Mouse (Mus musculus): ENCODE measurements around the gene Sec23b.
"Not testable (repeated sequence)": the region's sequence is repeated elsewhere in the genome, so short reads cannot be mapped to it uniquely, and the experiment has no call there.

The Sec23b gene

GRCm38 (mm10) chr2:144555820-144556552 is at the start of gene Sec23b:
TSS of gene Sec23b (plus strand) at chr2:144556229.
- peak; percentile 98 for DNase-seq (ENCODE audit: low spot score)

DNA sequence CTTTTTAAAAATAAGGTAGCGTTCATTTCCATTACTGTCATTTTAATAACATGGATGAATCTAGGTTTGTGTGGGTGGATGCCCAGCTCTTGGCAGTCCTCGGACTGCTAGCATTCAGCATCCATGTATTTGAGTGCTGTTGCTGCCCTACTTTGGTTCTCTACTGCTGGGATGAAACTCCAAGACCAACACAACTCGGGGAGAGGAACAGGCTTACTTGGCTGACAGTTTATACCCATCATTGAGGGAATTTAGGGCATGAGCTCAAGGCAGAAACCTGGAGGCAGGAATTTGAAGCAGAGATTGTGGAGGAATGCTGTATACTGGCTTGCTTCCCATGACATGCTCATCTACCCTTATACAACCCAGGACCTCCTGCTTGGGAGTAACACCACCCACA is 41.4 kb upstream of the Sec23b start:
- no peak for DNase-seq (ENCODE audit: low spot score)

- DNase-seq (ENCODE audit: low spot score), result no peak
Measured at GRCm38 (mm10) chr2:144519772-144520171, 36.3 kb upstream of the Sec23b start.

DNA sequence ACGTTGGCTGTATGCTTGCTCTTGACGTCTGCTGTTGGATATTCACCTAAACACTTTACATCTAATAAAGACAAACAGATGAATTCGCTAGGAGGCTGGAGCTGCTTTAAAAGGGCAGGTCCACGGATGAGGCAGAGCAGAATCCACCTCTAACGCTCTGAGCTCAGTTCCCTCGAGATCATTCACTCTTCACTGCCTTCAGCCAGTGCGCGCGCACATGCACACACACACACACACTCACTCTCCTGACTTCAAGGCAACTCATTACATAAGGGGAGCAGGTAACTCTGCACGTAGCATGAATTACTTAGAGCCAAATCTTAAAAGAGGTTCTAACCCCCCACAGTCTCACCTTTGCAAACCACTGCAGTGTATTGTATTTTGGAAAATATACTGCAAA is 30.2 kb upstream of the Sec23b start:
- no peak for DNase-seq (ENCODE audit: low spot score)

- peak; percentile 99 for DNase-seq (ENCODE audit: low spot score)
Measured at GRCm38 (mm10) chr2:144526981-144527820, 28.8 kb upstream of the Sec23b start, which contains the start of the genes Dzank1 and Polr3f. TSS of gene Dzank1 (minus strand) at chr2:144527414. TSS of gene Polr3f (plus strand) at chr2:144527718.

DNA sequence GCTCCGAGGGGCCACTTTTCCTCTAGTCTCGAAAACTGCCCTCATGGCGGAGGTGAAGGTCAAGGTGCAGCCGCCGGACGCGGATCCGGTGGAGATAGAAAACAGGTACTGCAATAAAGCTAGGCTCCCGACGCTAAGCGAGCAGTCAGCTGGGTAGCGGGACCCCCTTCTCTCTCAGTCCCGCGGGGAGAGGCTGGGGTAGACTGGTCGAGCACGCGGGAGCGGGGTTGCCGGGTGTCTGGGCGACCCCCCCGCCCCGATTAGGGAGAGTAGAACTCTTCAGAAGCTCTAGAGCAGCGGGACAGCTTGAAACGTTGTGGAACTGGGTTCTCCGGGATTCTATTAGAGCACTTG is 28.2 kb upstream of the Sec23b start:
- DNase-seq (ENCODE audit: low spot score), result no peak

GRCm38 (mm10) chr2:144537123-144537522 is 18.9 kb upstream of the Sec23b start:
- no peak for DNase-seq (ENCODE audit: low spot score)

DNA sequence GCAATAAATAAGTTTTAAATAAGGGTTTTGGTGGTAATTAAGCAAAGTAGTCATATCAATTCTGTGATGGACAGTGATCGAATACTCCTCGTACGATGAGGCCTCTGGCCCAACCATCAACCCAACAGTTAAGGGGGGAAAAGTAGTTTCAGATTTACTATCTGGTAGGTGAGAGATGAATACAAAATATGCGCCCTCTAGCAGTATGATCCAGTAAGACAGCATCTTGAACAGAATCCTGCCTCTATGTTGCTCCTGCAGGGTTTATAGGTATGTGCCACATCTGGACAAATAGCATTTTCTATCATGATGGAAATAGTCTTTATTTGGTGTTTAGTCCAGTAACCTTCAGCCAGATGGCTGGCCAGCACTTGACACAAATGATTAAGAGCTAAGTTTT is 14.8 kb upstream of the Sec23b start:
- DNase-seq (ENCODE audit: low spot score), result no peak

- no peak for DNase-seq (ENCODE audit: low spot score)
Measured at GRCm38 (mm10) chr2:144543670-144544069, 12.4 kb upstream of the Sec23b start.

- DNase-seq (ENCODE audit: low spot score), result no peak
Measured at GRCm38 (mm10) chr2:144544630-144545029, 11.4 kb upstream of the Sec23b start.

- DNase-seq (ENCODE audit: low spot score), result no peak
Measured at GRCm38 (mm10) chr2:144545061-144545460, 11.0 kb upstream of the Sec23b start.

- DNase-seq (ENCODE audit: low spot score), result no peak
Measured at GRCm38 (mm10) chr2:144545481-144545880, 10.5 kb upstream of the Sec23b start.

DNA sequence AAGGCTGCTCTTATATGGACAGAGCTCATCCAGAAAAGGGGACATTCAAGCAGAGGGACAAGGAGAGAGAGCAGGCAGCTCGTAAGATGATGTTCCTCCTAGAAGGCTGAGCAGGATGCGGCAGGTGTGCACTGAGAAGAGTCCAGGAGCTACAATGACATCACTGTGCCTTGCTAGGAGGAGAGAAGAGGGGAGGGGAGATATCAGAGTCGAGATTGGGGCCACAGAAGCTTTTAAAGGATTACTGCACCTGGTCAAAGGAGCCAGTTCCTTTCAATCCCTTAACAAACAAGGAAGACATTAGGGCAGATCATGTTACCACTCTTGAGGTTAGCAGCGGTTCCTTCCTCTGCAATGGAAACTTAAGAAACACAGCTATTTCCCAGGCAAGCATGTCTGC is 8.5 kb upstream of the Sec23b start:
- no peak for DNase-seq (ENCODE audit: low spot score)

DNA sequence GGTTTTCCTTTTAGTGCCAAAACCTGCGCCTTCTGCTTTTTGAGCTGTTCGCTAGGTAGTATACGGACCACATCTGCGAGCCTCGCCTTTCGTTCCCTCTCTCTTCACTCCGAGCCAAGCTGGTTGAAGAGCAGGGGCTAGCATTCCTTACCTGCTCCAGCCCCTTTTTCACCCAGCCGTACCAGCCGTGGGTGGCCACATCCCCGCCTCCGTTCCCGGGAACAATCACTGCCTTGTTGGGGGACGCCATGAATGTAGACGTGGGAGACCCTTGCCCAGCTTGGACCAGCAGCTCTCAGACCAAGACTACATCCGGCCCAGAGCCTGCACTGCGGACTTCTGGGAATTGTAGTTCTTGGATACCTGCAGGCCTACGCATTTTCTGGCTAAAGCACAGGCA is 5.5 kb upstream of the Sec23b start, which contains the start of gene Rbbp9:
TSS of gene Rbbp9 (minus strand) at position 341 of the 400 bp plus-strand sequence.
- DNase-seq (ENCODE audit: low spot score), result peak; percentile 55

- DNase-seq (ENCODE audit: low spot score), result no peak
Measured at GRCm38 (mm10) chr2:144553905-144554304, 2.1 kb upstream of the Sec23b start.

GRCm38 (mm10) chr2:144555286-144555819 is 676 bp upstream of the Sec23b start:
- DNase-seq (ENCODE audit: low spot score), result peak; percentile 4

DNA sequence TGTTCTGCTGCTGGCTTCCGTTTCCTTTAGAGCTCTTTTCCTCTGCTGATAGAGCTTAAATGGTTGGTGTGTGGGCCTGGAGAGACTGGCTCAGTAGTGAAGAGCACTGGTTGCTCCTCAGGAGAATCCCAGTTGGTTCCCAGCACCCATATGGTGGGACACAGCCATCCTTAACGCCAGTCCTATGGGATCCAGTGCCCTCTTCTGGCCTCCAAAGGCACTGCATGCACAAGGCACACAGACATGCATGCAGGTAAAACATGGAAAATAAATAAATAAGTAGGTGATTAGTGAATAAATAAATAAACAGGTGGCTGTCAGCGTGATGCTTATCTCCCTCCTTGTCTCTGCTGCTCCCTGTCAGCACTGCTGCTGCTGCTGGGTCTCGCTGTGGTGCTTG is 32.7 kb downstream of the Sec23b start:
- DNase-seq (ENCODE audit: low spot score), result no peak

DNA sequence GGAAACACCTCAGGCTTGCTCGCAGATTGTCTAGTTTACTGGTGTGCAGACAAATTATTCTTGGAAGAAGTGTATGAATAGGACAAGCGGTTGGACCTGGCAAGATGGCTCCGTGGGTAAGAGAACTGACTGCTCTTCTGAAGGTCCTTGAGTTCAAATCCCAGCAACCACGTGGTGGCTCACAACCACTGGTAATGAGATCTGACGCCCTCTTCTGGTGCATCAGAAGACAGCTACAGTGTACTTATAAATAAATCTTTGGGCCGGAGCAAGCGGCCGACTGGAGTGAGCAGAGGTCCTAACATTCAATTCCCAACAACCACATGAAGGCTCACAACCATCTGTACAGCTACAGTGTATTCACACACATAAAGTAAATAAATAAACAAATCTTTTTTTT is 37.0 kb downstream of the Sec23b start:
- not testable (repeated sequence) for DNase-seq (ENCODE audit: low spot score)

DNA sequence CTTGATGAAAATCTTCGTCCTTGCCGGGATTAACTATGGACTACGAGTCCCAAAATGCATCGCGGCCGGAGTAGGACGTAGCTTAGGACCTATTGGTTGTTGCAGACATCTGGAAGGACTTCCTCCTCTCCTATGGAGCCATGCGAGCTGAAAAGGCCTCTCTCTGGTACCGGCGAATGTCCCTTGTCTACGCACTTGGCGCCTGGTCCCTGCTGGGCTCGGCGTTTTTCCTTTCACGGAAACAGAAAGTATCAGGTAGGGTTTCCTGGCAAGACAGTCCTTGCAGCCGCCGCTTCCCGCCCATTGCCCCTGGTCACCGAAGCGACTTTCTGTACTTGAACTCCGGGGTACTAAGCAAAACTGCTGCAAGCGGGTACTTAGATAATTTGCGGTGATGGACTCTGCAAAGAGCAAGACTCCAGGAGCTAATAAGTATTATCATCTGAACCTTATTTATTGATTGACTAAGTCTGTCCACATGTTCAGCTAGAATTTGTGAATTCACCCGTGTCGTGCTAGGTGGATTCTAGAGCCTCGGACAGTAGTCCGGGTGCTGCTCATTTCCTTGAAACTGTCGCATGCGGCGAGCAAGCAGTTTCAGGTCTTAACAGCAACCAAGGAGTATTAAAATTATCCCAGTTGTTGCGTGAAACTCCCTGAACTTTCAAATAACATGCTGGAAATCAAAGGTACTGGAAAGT is 38.1 kb downstream of the Sec23b start, which contains the start of gene Smim26:
TSS of gene Smim26 (plus strand) at position 104 of the 701 bp plus-strand sequence.
- DNase-seq (ENCODE audit: low spot score), result peak; percentile 65

DNA sequence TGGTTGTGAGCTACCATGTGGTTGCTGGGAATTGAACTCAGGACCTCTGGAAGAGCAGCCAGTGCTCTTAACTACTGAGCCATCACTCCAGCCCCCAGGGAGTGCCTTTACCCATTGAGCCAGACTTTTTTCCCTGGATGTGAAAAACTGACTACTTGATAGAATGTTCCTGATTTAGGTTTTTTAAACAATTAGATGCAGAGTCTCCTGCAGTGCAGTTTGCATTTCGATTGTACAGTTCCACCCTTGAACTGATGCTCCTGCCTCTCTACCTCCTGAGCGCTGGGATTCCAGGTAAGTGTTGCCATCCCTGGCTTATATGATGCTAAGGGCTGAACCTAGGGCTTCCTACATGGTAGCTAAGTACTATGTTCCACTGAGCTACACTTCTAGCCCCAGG is 42.0 kb downstream of the Sec23b start:
- DNase-seq (ENCODE audit: low spot score), result no peak

DNA sequence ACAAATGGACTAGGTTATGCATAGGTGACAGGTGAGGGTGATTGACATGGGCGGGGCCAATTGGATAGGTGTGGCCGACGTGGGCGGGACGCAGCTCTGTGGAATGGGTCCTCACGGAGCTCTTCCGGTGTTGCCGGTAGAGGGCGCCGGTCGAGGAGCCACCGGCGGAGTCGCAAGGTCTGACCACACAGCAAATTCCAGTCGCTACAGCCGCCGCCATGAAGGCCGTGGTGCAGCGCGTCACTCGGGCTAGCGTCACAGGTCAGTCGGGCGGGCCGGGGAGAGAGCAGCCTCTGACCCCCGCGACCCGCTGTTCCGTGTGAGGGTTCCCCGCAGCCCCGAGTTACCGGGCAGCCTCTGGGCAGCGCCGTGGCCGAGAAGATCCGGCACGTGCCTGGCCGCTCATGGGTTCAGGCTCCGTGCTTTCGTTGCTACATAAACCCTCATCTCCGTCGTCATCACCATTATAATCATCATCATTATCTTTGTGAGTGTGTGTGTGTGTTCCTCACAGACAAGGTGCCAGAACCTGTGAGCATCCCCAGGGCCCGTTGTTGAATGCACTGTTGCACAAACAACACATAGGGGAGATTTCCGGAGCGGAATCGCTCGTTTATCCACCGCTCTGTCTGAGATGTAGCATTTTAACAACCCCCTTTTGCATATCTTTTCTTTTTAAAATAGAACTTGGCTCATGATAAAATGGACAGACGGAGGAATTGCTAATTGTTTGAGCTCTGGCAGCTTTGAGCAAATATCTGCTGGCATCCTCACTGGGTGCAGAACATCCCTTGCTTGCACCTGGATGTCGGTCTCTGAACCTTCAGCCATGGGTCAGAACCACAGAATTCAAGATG is 44.0 kb downstream of the Sec23b start, which contains the start of gene Dtd1:
TSS of gene Dtd1 (plus strand) at position 67 of the 857 bp plus-strand sequence.
- peak; percentile 68 for DNase-seq (ENCODE audit: low spot score)
